Mouse (Mus musculus) ovary, adult 2 months (tissue): ENCODE results near the gene Il27. TPM values are rescaled to one million over a fixed set of nuclear protein-coding genes. Genes with fewer than 3 reads are reported as not detected.

Source experiments
- polyA plus RNA-seq: library from polyadenylated mRNA; depleted of rRNA; stranded (reverse); fragments of >200 nt; gene quantifications from 2 replicates; pipeline ENCODE4 v1.2.3, GENCODE M21; 2012; rRNA removed

Gene Il27
- polyA plus RNA-seq, result 0.42 TPM in 1 of 2 replicates, not detected in the other

DNA sequence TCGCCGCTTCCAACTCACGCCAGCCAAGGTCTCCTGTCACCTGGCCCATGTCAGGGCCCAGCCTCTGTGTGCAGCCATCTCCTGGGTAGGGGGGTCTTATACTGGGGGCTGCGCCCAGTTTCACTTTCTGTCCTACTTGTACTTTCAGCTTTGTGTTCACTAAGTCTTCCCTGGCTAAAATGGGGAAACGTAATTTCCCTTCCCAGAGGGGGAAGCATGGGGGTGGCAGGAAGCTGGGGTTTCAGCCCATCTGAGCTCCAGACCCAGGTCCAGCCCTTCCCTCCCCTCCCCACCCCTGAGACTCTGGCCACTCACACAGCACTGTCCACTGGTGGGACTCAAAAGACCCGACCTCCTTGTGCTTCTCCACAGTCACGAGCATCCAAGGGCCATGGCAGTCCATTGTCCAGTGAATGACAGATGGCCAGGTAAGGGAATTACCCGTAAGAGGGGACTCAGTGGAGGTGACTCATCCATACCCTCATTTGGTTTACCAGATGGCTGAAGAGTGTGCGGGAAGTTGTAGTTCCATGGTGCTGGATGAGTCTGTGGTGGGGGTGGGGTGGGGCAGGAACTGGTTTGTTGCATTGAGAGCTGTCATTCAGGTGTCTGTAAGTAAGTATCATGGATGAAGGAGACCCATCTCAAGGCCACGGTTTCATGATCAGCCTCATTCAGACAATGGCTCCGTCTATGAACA, at the start of gene Il27:
Il27 (minus strand) TSS at position 80 of the 700 bp plus-strand sequence.

DNA sequence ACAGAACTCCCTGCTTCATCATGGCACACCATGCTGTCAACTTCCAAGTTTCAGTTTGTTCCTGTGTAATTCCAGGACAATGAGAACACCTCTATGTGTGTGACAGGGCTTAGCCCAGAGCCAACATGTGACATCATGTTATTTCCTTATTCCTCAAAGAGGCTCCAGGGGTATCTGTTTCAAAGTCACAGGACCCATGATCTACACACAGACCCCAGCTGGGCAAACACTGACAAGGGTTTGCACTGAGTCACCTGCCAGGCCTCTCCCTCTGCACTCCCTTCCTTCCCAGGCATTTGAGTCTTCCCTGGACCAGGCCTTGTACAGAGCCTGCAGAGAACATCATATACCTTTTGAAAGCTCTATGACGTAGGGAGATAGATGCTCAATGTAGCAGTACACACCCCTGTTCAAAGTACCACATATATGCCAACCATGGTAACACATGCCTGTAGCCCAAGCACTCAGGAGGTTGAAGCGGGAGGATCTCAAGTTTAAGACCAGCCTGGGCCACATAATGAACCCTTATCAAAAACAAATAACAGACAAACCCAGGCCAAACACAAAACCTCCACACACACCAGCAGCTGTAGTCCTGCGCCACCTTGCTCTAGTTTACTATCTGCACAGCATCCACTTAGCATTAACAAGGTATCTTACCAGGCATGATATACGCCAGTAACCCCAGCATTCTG, 36.2 kb upstream of the Il27 start, which contains the start of gene Nupr1:
Nupr1 (minus strand) TSS at position 38 of the 695 bp plus-strand sequence.

DNA sequence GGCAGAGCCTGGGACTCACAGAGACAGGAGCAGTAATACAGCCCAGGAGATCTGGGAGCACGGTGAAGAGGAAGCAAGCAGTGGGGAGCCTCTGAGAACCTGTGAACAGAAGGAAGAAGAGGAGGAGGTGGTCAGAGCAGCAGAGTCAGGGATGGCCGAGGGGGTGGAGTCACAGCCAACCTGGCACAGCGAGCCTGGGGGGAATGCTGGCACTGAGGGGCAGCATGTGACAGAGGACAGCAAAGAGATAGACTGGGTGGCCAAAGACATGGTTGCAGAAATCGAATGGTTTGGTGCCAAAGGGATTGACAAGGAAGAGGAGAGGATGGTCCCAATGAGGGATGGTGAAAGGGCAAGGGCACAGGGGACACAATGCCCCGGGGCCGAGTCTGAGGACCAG, 9.0 kb downstream of the Il27 start, which contains the start of gene Cln3:
Cln3 (minus strand) TSS at position 101 of the 400 bp plus-strand sequence.

GRCm38 (mm10) chr7:126584506-126584977, 10.2 kb downstream of the Il27 start, which contains the start of gene Apobr:
Gene Apobr, plus strand, starts transcription at chr7:126584942.

DNA sequence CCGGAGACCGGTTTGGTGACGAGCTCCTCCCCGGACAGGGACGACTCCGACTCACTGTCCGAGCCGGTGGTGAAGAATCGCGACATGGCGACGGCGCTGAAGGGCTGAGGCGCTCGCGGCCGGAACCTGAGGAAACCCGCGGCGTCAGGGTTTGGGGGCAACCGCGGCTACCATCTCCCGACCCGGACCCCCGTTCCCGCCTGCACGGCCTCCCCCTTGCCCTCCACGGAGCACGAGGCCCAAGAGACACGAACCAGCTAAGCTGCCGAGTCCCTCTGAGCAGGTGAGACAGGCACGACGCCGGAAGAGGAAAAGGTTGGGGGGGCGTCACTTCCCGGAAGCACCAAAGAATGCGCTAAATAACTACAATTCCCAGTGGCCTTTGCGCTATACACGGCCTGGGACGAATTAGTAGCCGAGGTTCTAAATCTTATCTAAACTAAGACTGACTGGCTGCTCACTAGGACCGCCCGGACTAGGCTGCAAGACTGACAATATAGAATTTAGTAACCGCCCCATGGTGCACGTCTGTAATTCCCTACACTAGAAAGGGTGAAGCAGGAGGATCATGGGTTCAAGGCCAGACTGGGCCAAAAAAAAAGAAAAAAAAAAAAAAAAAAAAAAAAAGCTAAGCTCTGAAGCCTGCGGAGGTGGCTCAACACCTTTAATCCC, 28.5 kb downstream of the Il27 start, which contains the start of gene Eif3c:
Eif3c (minus strand) TSS at position 318 of the 672 bp plus-strand sequence.

Other genes with a start within 250 kb of the Il27 start
- 2.5 and 3.2 TPM in 2 replicates for gene Lat, start 225.4 kb downstream of the Il27 start, polyA plus RNA-seq
- 247 and 278 TPM in 2 replicates for gene Spns1, start 217.5 kb downstream of the Il27 start, polyA plus RNA-seq
- 9.5 and 11.7 TPM in 2 replicates for gene Nfatc2ip, start 198.2 kb downstream of the Il27 start, polyA plus RNA-seq
- 0.53 and 0.68 TPM in 2 replicates for gene Cd19, start 180.1 kb downstream of the Il27 start, polyA plus RNA-seq
- gene Rabep2, start 166.2 kb downstream of the Il27 start, polyA plus RNA-seq, result 76.5 and 79.0 TPM in 2 replicates
- 0.43 and 0.92 TPM in 2 replicates for gene Atp2a1, start 131.8 kb downstream of the Il27 start, polyA plus RNA-seq
- gene Sh2b1, start 119.5 kb downstream of the Il27 start, polyA plus RNA-seq, result 73.4 and 90.0 TPM in 2 replicates
- 160 and 171 TPM in 2 replicates for gene Tufm, start 107.6 kb downstream of the Il27 start, polyA plus RNA-seq
- gene Atxn2l, start 91.5 kb downstream of the Il27 start, polyA plus RNA-seq, result 261 and 386 TPM in 2 replicates
- 143 and 153 TPM in 2 replicates for gene Eif3c, start 28.5 kb downstream of the Il27 start, polyA plus RNA-seq
- gene Apobr, start 10.0 kb downstream of the Il27 start, polyA plus RNA-seq, result 5.2 and 5.6 TPM in 2 replicates
- 93.1 and 135 TPM in 2 replicates for gene Cln3, start 9.1 kb downstream of the Il27 start, polyA plus RNA-seq
- gene Nupr1, start 35.9 kb upstream of the Il27 start, polyA plus RNA-seq, result 135 and 164 TPM in 2 replicates
- 53.8 and 56.8 TPM in 2 replicates for gene Sgf29, start 54.4 kb upstream of the Il27 start, polyA plus RNA-seq
- 36.6 and 41.1 TPM in 2 replicates for gene Sult1a1, start 81.5 kb upstream of the Il27 start, polyA plus RNA-seq
- gene Bola2, start 100.5 kb upstream of the Il27 start, polyA plus RNA-seq, result 71.6 and 99.0 TPM in 2 replicates
- gene Slx1b, start 100.8 kb upstream of the Il27 start, polyA plus RNA-seq, result 35.0 and 35.2 TPM in 2 replicates
- gene Coro1a, start 112.8 kb upstream of the Il27 start, polyA plus RNA-seq, result 68.2 and 90.8 TPM in 2 replicates
- gene Mapk3, start 164.7 kb upstream of the Il27 start, polyA plus RNA-seq, result 270 and 291 TPM in 2 replicates
- 16.7 and 25.4 TPM in 2 replicates for gene Gdpd3, start 171.4 kb upstream of the Il27 start, polyA plus RNA-seq
- 456 and 506 TPM in 2 replicates for gene Ypel3, start 182.0 kb upstream of the Il27 start, polyA plus RNA-seq
- gene Tbx6, start 186.5 kb upstream of the Il27 start, polyA plus RNA-seq, result 3.5 and 5.3 TPM in 2 replicates
- 245 and 279 TPM in 2 replicates for gene Ppp4c, start 197.6 kb upstream of the Il27 start, polyA plus RNA-seq
- 8.3 and 9.0 TPM in 2 replicates for gene Fam57b, start 202.7 kb upstream of the Il27 start, polyA plus RNA-seq
- gene 4930451I11Rik, start 236.7 kb upstream of the Il27 start, polyA plus RNA-seq, result not detected in 2 replicates